Mouse (Mus musculus): Measurements from ENCODE around the gene Psmb3. TPM values are rescaled to one million over a fixed set of nuclear protein-coding genes. Genes with fewer than 3 reads are reported as not detected.
A peak's percentile ranks its signal among the peaks of the same experiment; 100 is the strongest.

Psmb3 gene
- polyA plus RNA-seq, 1 experiment from 2014 or later: 430 TPM

DNA sequence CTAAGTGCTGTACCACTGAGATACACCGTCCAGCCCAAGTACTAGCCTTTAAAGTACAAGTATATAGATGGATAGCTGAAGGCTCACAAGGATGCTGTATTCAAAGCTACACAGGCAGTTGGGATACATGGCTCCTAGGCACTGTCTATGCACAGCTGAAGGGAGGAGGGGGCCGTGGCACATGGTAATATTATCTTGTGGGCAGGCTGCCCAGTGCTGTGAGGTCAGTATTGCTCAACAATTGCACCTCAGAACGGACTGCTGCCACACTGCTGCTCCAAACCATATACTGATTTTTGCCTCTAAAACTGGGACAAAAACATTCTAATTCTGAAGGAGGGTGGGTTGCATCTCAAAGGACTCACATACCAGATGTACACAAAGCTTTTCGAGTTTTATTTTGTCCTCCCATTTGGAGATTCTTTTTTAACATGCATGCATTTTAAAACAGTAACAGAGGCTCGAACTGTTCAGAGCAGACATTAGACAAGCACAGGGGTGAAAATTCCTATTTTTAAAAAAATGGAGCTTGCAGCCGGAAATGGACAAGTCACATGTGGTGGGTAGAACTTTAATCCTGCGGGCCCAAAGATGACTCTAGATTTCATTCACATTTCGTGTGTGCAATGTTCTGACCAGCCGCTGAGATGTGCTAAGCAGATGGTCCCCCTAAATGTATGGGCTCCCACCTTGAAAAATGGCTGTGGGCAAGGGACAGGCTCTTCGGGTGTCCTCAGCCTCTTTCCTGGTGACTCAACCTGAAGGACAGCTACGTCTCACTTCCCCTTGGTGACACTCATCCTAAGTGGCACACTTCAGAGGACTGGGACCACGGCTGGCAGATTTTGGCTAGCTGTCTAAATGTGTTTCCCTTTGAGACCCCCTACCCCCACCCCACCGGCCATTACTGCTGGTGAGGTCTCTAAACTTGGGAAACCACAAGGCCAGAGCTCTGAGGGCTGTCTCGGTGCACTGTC lies 11.9 kb downstream of the Psmb3 start:
- Histone ChIP-seq H3K9me3 (ENCODE audit: control insufficient read depth, low read length) (no peaks in the 10 kb centered on the region), H3K4me2 (ENCODE audit: low read length) (no peak overlapping the region), H3K4me1 (ENCODE audit: control insufficient read depth in 2 of 2, insufficient read depth in 2 of 2, low read length in 2 of 2) (peaks cover 0 to 11% of the 10 kb centered on the region in 2 experiments; a peak in 2 of 4 replicates), H3K9ac (ENCODE audit: low read length) (no peak overlapping the region), H3K4me3 (ENCODE audit: control insufficient read depth in 1 of 2, insufficient read depth in 1 of 2, low read depth in 1 of 2, low read length in 2 of 2) (no peak overlapping the region), H3K27ac (replicated peaks in 1 of 2; ENCODE audit: control insufficient read depth in 1 of 2, insufficient read depth in 1 of 2, low read depth in 2 of 2, low read length in 2 of 2) (no peak overlapping the region), H3K27me3 (ENCODE audit: control insufficient read depth, insufficient read depth, low read length) (no peaks in the 10 kb centered on the region), H3K36me3 (ENCODE audit: control insufficient read depth, insufficient read depth, low read length) (peaks cover 69% of the 10 kb centered on the region)
- ATAC-seq (ENCODE audit: insufficient number of reproducible peaks, insufficient read depth, low FRiP score, low read depth): no peak
- WGBS: 73% methylated on average over 14 of the region's 14 CpGs

- no peak overlapping the region for H3K9ac ChIP-seq (ENCODE audit: low read length)
- no peak for ATAC-seq (ENCODE audit: insufficient number of reproducible peaks, insufficient read depth, low FRiP score, low read depth)
- whole genome bisulfite sequencing: 69% methylated on average over 8 of the region's 8 CpGs
- H3K4me1 ChIP-seq (ENCODE audit: control insufficient read depth in 2 of 2, insufficient read depth in 2 of 2, low read length in 2 of 2): peaks cover 0 to 11% of the 10 kb centered on the region in 2 experiments; a peak in 2 of 4 replicates
- H3K9me3 ChIP-seq (ENCODE audit: control insufficient read depth, low read length): no peaks in the 10 kb centered on the region
- no peaks in the 10 kb centered on the region for H3K27me3 ChIP-seq (ENCODE audit: control insufficient read depth, insufficient read depth, low read length)
- H3K4me2 ChIP-seq (ENCODE audit: low read length): no peak overlapping the region
- no peak overlapping the region for H3K4me3 ChIP-seq (ENCODE audit: control insufficient read depth in 1 of 2, insufficient read depth in 1 of 2, low read depth in 1 of 2, low read length in 2 of 2)
- no peak overlapping the region for H3K27ac ChIP-seq (replicated peaks in 1 of 2; ENCODE audit: control insufficient read depth in 1 of 2, insufficient read depth in 1 of 2, low read depth in 2 of 2, low read length in 2 of 2)
- peaks cover 73% of the 10 kb centered on the region for H3K36me3 ChIP-seq (ENCODE audit: control insufficient read depth, insufficient read depth, low read length)
Measured at GRCm38 (mm10) chr11:97716021-97716420, 12.8 kb downstream of the Psmb3 start.

- no peak overlapping the region for H3K4me2 ChIP-seq (ENCODE audit: low read length)
- no peak overlapping the region for H3K9ac ChIP-seq (ENCODE audit: low read length)
- H3K4me1 ChIP-seq (ENCODE audit: control insufficient read depth in 2 of 2, insufficient read depth in 2 of 2, low read length in 2 of 2): peaks cover 0 to 11% of the 10 kb centered on the region in 2 experiments; a peak in 2 of 4 replicates
- peaks cover 73% of the 10 kb centered on the region for H3K36me3 ChIP-seq (ENCODE audit: control insufficient read depth, insufficient read depth, low read length)
- no peak for ATAC-seq (ENCODE audit: insufficient number of reproducible peaks, insufficient read depth, low FRiP score, low read depth)
- WGBS: 86% methylated on average over 26 of the region's 26 CpGs
- H3K27me3 ChIP-seq (ENCODE audit: control insufficient read depth, insufficient read depth, low read length): no peaks in the 10 kb centered on the region
- H3K27ac ChIP-seq (replicated peaks in 1 of 2; ENCODE audit: control insufficient read depth in 1 of 2, insufficient read depth in 1 of 2, low read depth in 2 of 2, low read length in 2 of 2): no peak overlapping the region
- no peak overlapping the region for H3K4me3 ChIP-seq (ENCODE audit: control insufficient read depth in 1 of 2, insufficient read depth in 1 of 2, low read depth in 1 of 2, low read length in 2 of 2)
- peaks cover 4% of the 10 kb centered on the region; the same call in 1 of the 2 replicates for H3K9me3 ChIP-seq (ENCODE audit: control insufficient read depth, low read length)
Measured at GRCm38 (mm10) chr11:97717369-97718280, 14.4 kb downstream of the Psmb3 start.

DNA sequence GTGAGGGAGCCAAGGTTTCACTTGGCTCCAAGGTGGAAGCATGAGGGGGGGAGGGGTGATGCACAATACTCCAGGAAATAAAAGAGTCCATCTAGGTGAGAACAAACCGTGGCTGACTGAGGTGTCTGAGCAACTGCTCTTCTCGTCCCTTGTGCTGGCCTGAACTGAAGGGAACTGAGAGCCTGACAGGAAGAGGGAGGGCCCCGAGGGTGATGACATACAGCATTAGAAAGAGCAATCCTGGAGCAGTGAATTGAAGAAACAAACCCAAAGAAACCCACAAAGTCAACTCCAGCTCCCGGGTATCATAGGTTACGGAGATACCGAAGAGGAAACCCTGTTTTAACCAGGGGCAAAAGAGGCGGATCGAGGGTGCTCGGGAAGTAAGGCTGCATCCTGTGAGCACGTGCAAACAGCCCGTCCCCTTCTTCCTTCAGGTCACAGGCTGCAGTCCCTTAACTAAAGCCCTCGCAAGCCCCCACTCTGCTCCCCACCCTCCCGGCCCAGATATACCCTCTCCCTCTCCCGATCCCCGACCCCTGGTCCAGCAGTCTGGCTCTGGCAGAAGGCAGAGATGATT lies 15.2 kb downstream of the Psmb3 start:
- peaks cover 73% of the 10 kb centered on the region for H3K36me3 ChIP-seq (ENCODE audit: control insufficient read depth, insufficient read depth, low read length)
- H3K9me3 ChIP-seq (ENCODE audit: control insufficient read depth, low read length): peaks cover 4% of the 10 kb centered on the region; the same call in 1 of the 2 replicates
- 61% methylated on average over 15 of the region's 15 CpGs for WGBS
- peaks cover 0 to 11% of the 10 kb centered on the region in 2 experiments; a peak in 2 of 4 replicates for H3K4me1 ChIP-seq (ENCODE audit: control insufficient read depth in 2 of 2, insufficient read depth in 2 of 2, low read length in 2 of 2)
- H3K4me2 ChIP-seq (ENCODE audit: low read length): no peak overlapping the region
- no peaks in the 10 kb centered on the region for H3K27me3 ChIP-seq (ENCODE audit: control insufficient read depth, insufficient read depth, low read length)
- no peak overlapping the region for H3K9ac ChIP-seq (ENCODE audit: low read length)
- ATAC-seq (ENCODE audit: insufficient number of reproducible peaks, insufficient read depth, low FRiP score, low read depth): no peak
- no peak overlapping the region; a peak in 1 of 4 replicates for H3K27ac ChIP-seq (replicated peaks in 1 of 2; ENCODE audit: control insufficient read depth in 1 of 2, insufficient read depth in 1 of 2, low read depth in 2 of 2, low read length in 2 of 2)
- no peak overlapping the region for H3K4me3 ChIP-seq (ENCODE audit: control insufficient read depth in 1 of 2, insufficient read depth in 1 of 2, low read depth in 1 of 2, low read length in 2 of 2)

DNA sequence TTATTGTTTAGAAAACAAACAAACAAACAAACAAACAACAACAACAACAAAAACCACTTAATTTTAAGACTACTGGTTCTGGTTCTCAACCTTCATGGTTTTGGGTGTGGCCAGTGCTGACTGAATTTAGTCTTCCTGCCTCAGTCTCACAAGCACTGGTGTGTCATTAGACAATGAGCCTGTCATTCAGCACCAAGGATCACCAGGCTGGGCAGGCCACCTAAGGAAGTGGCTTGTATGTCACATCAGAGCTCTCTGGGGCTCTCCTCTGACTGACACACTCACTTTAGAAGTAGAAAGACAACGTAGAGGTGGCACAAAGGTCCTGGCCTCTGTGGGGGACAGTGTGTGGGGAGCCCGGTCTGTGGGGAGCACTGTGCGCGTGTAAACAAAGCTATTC lies 15.8 kb downstream of the Psmb3 start:
- 76% methylated on average over 4 of the region's 4 CpGs for WGBS
- Histone ChIP-seq H3K9me3 (ENCODE audit: control insufficient read depth, low read length) (peaks cover 4% of the 10 kb centered on the region; the same call in 1 of the 2 replicates), H3K27me3 (ENCODE audit: control insufficient read depth, insufficient read depth, low read length) (no peaks in the 10 kb centered on the region), H3K9ac (ENCODE audit: low read length) (no peak overlapping the region), H3K4me1 (ENCODE audit: control insufficient read depth in 2 of 2, insufficient read depth in 2 of 2, low read length in 2 of 2) (peaks cover 0 to 11% of the 10 kb centered on the region in 2 experiments; a peak in 2 of 4 replicates), H3K4me2 (ENCODE audit: low read length) (no peak overlapping the region), H3K27ac (replicated peaks in 1 of 2; ENCODE audit: control insufficient read depth in 1 of 2, insufficient read depth in 1 of 2, low read depth in 2 of 2, low read length in 2 of 2) (no peak overlapping the region; a peak in 1 of 4 replicates), H3K4me3 (ENCODE audit: control insufficient read depth in 1 of 2, insufficient read depth in 1 of 2, low read depth in 1 of 2, low read length in 2 of 2) (no peak overlapping the region), H3K36me3 (ENCODE audit: control insufficient read depth, insufficient read depth, low read length) (peaks cover 72% of the 10 kb centered on the region)
- no peak for ATAC-seq (ENCODE audit: insufficient number of reproducible peaks, insufficient read depth, low FRiP score, low read depth)

DNA sequence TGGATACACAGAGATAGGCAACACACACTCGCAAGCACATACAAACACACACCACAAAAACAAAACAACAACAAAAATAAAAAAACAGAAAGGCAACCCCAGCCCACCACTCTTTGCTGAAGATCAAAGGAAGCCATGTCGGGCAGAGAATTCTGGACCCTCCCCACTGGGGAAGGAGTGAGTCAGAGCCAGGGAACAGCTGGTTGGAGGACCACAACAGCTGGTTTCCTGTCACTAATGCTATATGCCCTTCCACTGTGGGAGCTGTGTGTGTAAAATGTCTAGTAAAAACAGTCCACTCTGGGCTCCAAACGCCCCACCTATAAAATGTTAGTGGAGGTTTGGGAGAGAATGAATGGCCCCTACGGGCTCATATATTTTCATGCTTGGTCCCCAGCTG lies 18.1 kb downstream of the Psmb3 start:
- H3K27me3 ChIP-seq (ENCODE audit: control insufficient read depth, insufficient read depth, low read length): no peaks in the 10 kb centered on the region
- no peak overlapping the region for H3K4me3 ChIP-seq (ENCODE audit: control insufficient read depth in 1 of 2, insufficient read depth in 1 of 2, low read depth in 1 of 2, low read length in 2 of 2)
- H3K9me3 ChIP-seq (ENCODE audit: control insufficient read depth, low read length): peaks cover 4% of the 10 kb centered on the region; the same call in 1 of the 2 replicates
- no peak for ATAC-seq (ENCODE audit: insufficient number of reproducible peaks, insufficient read depth, low FRiP score, low read depth)
- peaks cover 0 to under 1% of the 10 kb centered on the region in 2 experiments; a peak in 2 of 4 replicates for H3K4me1 ChIP-seq (ENCODE audit: control insufficient read depth in 2 of 2, insufficient read depth in 2 of 2, low read length in 2 of 2)
- no peak overlapping the region for H3K9ac ChIP-seq (ENCODE audit: low read length)
- H3K27ac ChIP-seq (replicated peaks in 1 of 2; ENCODE audit: control insufficient read depth in 1 of 2, insufficient read depth in 1 of 2, low read depth in 2 of 2, low read length in 2 of 2): no peak overlapping the region
- H3K4me2 ChIP-seq (ENCODE audit: low read length): no peak overlapping the region
- peaks cover 90% of the 10 kb centered on the region for H3K36me3 ChIP-seq (ENCODE audit: control insufficient read depth, insufficient read depth, low read length)
- WGBS: 93% methylated on average over 4 of the region's 4 CpGs

GRCm38 (mm10) chr11:97723709-97724108 lies 20.5 kb downstream of the Psmb3 start:
- ATAC-seq (ENCODE audit: insufficient number of reproducible peaks, insufficient read depth, low FRiP score, low read depth): peak; percentile 52; the same call in 1 of the 2 replicates
- peaks cover 94% of the 10 kb centered on the region for H3K36me3 ChIP-seq (ENCODE audit: control insufficient read depth, insufficient read depth, low read length)
- WGBS: 68% methylated on average over 7 of the region's 7 CpGs

More at GRCm38 (mm10) chr11:97723709-97724108, 20.5 kb downstream of the Psmb3 start:
- no peak overlapping the region for H3K4me2 ChIP-seq (ENCODE audit: low read length)
- H3K9me3 ChIP-seq (ENCODE audit: control insufficient read depth, low read length): peaks cover 4% of the 10 kb centered on the region; the same call in 1 of the 2 replicates
- no peak overlapping the region for H3K27ac ChIP-seq (replicated peaks in 1 of 2; ENCODE audit: control insufficient read depth in 1 of 2, insufficient read depth in 1 of 2, low read depth in 2 of 2, low read length in 2 of 2)
- H3K4me1 ChIP-seq (ENCODE audit: control insufficient read depth in 2 of 2, insufficient read depth in 2 of 2, low read length in 2 of 2): no peaks in the 10 kb centered on the region; a peak in 1 of 4 replicates
- H3K27me3 ChIP-seq (ENCODE audit: control insufficient read depth, insufficient read depth, low read length): no peaks in the 10 kb centered on the region
- H3K4me3 ChIP-seq (ENCODE audit: control insufficient read depth in 1 of 2, insufficient read depth in 1 of 2, low read depth in 1 of 2, low read length in 2 of 2): no peak overlapping the region
- no peak overlapping the region for H3K9ac ChIP-seq (ENCODE audit: low read length)

Measured in heart, embryonic 14.5 days (tissue).